Mouse (Mus musculus) myocyte (in vitro differentiated cells): ENCODE measurements around the gene Odf4.

Source experiments
- CEBPB ChIP-seq: IDR thresholded peaks from 2 replicates; pipeline ENCODE4 v1.6.1; 2011; ENCODE audit warnings: mild to moderate bottlenecking, moderate library complexity; ENCODE audit not compliant: poor library complexity, insufficient read depth, severe bottlenecking
- E2F4 ChIP-seq: IDR thresholded peaks from one replicate; pipeline ENCODE4 v1.6.1; 2011; ENCODE audit warnings: mild to moderate bottlenecking, control low read depth, moderate library complexity; ENCODE audit not compliant: insufficient read depth
- MYOD1 ChIP-seq, 3 experiments: IDR thresholded peaks; one replicate each; pipeline ENCODE4 v1.6.1; 2011; ENCODE audit warnings: control low read depth in 2 of 3, low read depth in 2 of 3, mild to moderate bottlenecking in 2 of 3, moderate library complexity in 1 of 3; ENCODE audit not compliant: insufficient read length in 2 of 3, control insufficient read depth in 1 of 3
- POLR2A ChIP-seq: IDR thresholded peaks from one replicate; pipeline ENCODE4 v1.6.1; 2011; ENCODE audit warnings: low read depth, mild to moderate bottlenecking, control low read depth, moderate library complexity; ENCODE audit not compliant: insufficient read length
- SRF ChIP-seq: IDR thresholded peaks from one replicate; pipeline ENCODE4 v1.6.1; 2011; ENCODE audit warnings: low read depth; ENCODE audit not compliant: control insufficient read depth, insufficient read length
- TCF12 ChIP-seq: IDR thresholded peaks from one replicate; pipeline ENCODE4 v1.6.1; 2011; ENCODE audit warnings: mild to moderate bottlenecking, control low read depth; ENCODE audit not compliant: poor library complexity, insufficient read depth, severe bottlenecking

DNA sequence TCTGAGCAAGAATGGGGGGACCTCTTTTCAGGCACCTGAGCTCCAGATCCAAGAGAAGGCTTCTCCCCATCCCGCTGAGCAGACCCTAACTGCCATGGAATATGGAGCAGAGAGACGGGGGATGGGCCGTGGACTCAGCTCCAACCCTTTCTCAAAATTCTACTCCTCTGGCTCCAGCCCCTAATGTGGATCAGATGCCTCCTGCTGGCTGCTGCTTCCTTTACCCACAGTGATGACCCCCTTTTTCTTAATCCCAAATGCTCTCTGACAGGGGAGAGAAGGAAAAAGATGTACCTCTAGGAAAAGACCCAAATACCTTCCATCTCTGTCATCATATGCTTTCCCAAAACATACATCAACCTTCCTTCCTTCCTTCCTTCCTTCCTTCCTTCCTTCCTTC is at the start of gene Odf4:
- TF ChIP-seq MYOD1 (IDR thresholded peaks at IDR 0.05; ENCODE audit: control insufficient read depth in 1 of 3, insufficient read length in 2 of 3, low read depth in 2 of 3) (no peak), POLR2A (no peak), SRF (no peak), E2F4 (no peak), TCF12 (no peak), CEBPB (no peak)
